Comparison of ENCODE assay signal across 14 mouse cellular contexts in genomic region chr3:65563926-65564624, GRCm38 (mm10). TPM values are rescaled to one million over a fixed set of nuclear protein-coding genes. Genes with fewer than 3 reads are reported as not detected.
DNase-seq lines count a peak whose midpoint lies in the region; ATAC-seq and TF ChIP-seq lines count a peak whose summit lies in the region.
"Had no signal": no experiment of that assay in that cellular context is flagged by ENCODE, and none has a peak within 500 bp of the region (broad histone marks: within the 10 kb centered on the region; RNA-seq: fewer than 3 reads in every experiment).

No protein-coding gene starts in this region.

- H3K4me1 ChIP-seq in forebrain, embryonic 16.5 days (replicated peaks; ENCODE audit: control insufficient read depth, insufficient read depth, low read length): peaks cover 12% of the 10 kb centered on the region
- H3K4me1 ChIP-seq in forebrain, embryonic 13.5 days: peaks cover 3% of the 10 kb centered on the region; the same call in 1 of the 2 replicates
- no peaks in the 10 kb centered on the region for H3K4me1 ChIP-seq in liver, embryonic 12.5 days
- 0 out of 2 replicates have a peak, but pooled peaks cover 8% of the 10 kb centered on the region for H3K4me1 ChIP-seq in neural tube, embryonic 13.5 days (replicated peaks)
- H3K4me1 ChIP-seq: embryonic facial prominence, embryonic 15.5 days had no signal

- no peak overlapping the region for H3K4me2 ChIP-seq in forebrain, embryonic 16.5 days (ENCODE audit: low read length)
- H3K4me2 ChIP-seq in forebrain, embryonic 13.5 days: no peak overlapping the region
- no peak overlapping the region for H3K4me2 ChIP-seq in liver, embryonic 12.5 days
- H3K4me2 ChIP-seq in neural tube, embryonic 13.5 days: no peak overlapping the region
- H3K4me2 ChIP-seq: embryonic facial prominence, embryonic 15.5 days; limb, embryonic 12.5 days had no signal

- WGBS in forebrain, embryonic 16.5 days: 32% methylated on average over 6 of the region's 6 CpGs
- 58% methylated on average over 6 of the region's 6 CpGs for WGBS in forebrain, embryonic 13.5 days
- 58% methylated on average over 6 of the region's 6 CpGs for WGBS in liver, embryonic 12.5 days (ENCODE audit: insufficient replicate concordance)
- 58% methylated on average over 6 of the region's 6 CpGs for WGBS in neural tube, embryonic 13.5 days

- H3K36me3 ChIP-seq in forebrain, embryonic 16.5 days (ENCODE audit: control insufficient read depth, insufficient read depth): no peaks in the 10 kb centered on the region
- H3K36me3 ChIP-seq in forebrain, embryonic 13.5 days (ENCODE audit: poor library complexity, severe bottlenecking): no peaks in the 10 kb centered on the region
- no peaks in the 10 kb centered on the region for H3K36me3 ChIP-seq in liver, embryonic 12.5 days
- H3K36me3 ChIP-seq in neural tube, embryonic 13.5 days: no peaks in the 10 kb centered on the region
- H3K36me3 ChIP-seq: embryonic facial prominence, embryonic 15.5 days; limb, embryonic 12.5 days had no signal

- H3K4me3 ChIP-seq in forebrain, embryonic 16.5 days (replicated peaks; ENCODE audit: low read length): no peak overlapping the region
- no peak overlapping the region for H3K4me3 ChIP-seq in forebrain, embryonic 13.5 days
- no peak overlapping the region for H3K4me3 ChIP-seq in layer of hippocampus, adult 2 months
- no peak overlapping the region for H3K4me3 ChIP-seq in liver, embryonic 12.5 days
- no peak overlapping the region for H3K4me3 ChIP-seq in neural tube, embryonic 13.5 days
- H3K4me3 ChIP-seq: embryonic facial prominence, embryonic 15.5 days; limb, embryonic 12.5 days had no signal

- H3K9me3 ChIP-seq in forebrain, embryonic 16.5 days (ENCODE audit: control insufficient read depth, low read length): no peaks in the 10 kb centered on the region
- no peaks in the 10 kb centered on the region for H3K9me3 ChIP-seq in forebrain, embryonic 13.5 days (replicated peaks)
- H3K9me3 ChIP-seq in liver, embryonic 12.5 days (replicated peaks): no peaks in the 10 kb centered on the region
- no peaks in the 10 kb centered on the region for H3K9me3 ChIP-seq in neural tube, embryonic 13.5 days
- H3K9me3 ChIP-seq: embryonic facial prominence, embryonic 15.5 days; limb, embryonic 12.5 days had no signal

- H3K27me3 ChIP-seq in forebrain, embryonic 16.5 days (replicated peaks; ENCODE audit: control insufficient read depth, insufficient read depth, low read length): no peaks in the 10 kb centered on the region
- H3K27me3 ChIP-seq in forebrain, embryonic 13.5 days: no peaks in the 10 kb centered on the region
- H3K27me3 ChIP-seq in liver, embryonic 12.5 days (replicated peaks): no peaks in the 10 kb centered on the region
- H3K27me3 ChIP-seq in neural tube, embryonic 13.5 days: no peaks in the 10 kb centered on the region
- H3K27me3 ChIP-seq: embryonic facial prominence, embryonic 15.5 days; limb, embryonic 12.5 days had no signal

- H3K9ac ChIP-seq in forebrain, embryonic 16.5 days (replicated peaks; ENCODE audit: low read depth, low read length): no peak overlapping the region
- no peak overlapping the region for H3K9ac ChIP-seq in forebrain, embryonic 13.5 days
- no peak overlapping the region for H3K9ac ChIP-seq in liver, embryonic 12.5 days
- H3K9ac ChIP-seq in neural tube, embryonic 13.5 days: no peak overlapping the region
- H3K9ac ChIP-seq: embryonic facial prominence, embryonic 15.5 days; limb, embryonic 12.5 days had no signal

- TF ChIP-seq CTCF in layer of hippocampus, adult 2 months (conservative IDR thresholded peaks at IDR 0.05): no peak

- ATAC-seq in forebrain, embryonic 16.5 days: peak; percentile 34; the same call in 1 of the 2 replicates
- no peak for ATAC-seq in forebrain, embryonic 13.5 days
- peak; percentile 68 for ATAC-seq in liver, embryonic 12.5 days
- 0 out of 2 replicates have a peak, but pooled peaks have one; percentile 53 for ATAC-seq in neural tube, embryonic 13.5 days (ENCODE audit: low read depth)

- no peak overlapping the region; the same call in 1 of the 2 replicates for H3K27ac ChIP-seq in forebrain, embryonic 16.5 days (ENCODE audit: low read length)
- no peak overlapping the region for H3K27ac ChIP-seq in forebrain, embryonic 13.5 days
- peak overlapping the region; percentile 54; the same call in 1 of the 2 replicates for H3K27ac ChIP-seq in layer of hippocampus, adult 2 months
- H3K27ac ChIP-seq in liver, embryonic 12.5 days: no peak overlapping the region
- H3K27ac ChIP-seq in neural tube, embryonic 13.5 days (replicated peaks): no peak overlapping the region
- H3K27ac ChIP-seq: embryonic facial prominence, embryonic 15.5 days; limb, embryonic 12.5 days had no signal

- DNase-seq in layer of hippocampus, adult 2 months (ENCODE audit: low spot score in 2 of 2): peak in 1 of 2 experiments; percentile 15
- DNase-seq in layer of hippocampus, adult 8-10 months (ENCODE audit: low spot score in 2 of 2): no peak
- DNase-seq in testis, postnatal 14 days (ENCODE audit: low spot score): no peak
- DNase-seq in spleen, postnatal 14 days (ENCODE audit: low spot score in 2 of 2): no peak
- DNase-seq: adrenal gland, postnatal 36 days; cerebellum, adult 18-20 months; gastrocnemius, postnatal 10 days; heart, postnatal 10 days had no signal

RNA-seq across cellular contexts. Expression of gene Tiparp, which starts 35.9 kb away (rescaled TPM):
- 33.9 and 41.4 TPM in 2 replicates for polyA plus RNA-seq in forebrain, embryonic 16.5 days (2015; fragmentation: Nextera tagmentation; extraction: Ambion mirVana)
- polyA plus RNA-seq in forebrain, embryonic 13.5 days (2015; fragmentation: Nextera tagmentation; extraction: Ambion mirVana): 28.1 and 29.1 TPM in 2 replicates
- total RNA-seq in layer of hippocampus, adult 2 months (2021): 10 to 100 TPM; 14.7 to 16.9 TPM
- 10 to 100 TPM; 15.0 to 21.8 (median 15.9) TPM for total RNA-seq in layer of hippocampus, adult 8-10 months (2022)
- polyA plus RNA-seq in liver, embryonic 12.5 days (2016; fragmentation: Nextera tagmentation; extraction: Ambion mirVana): 9.4 and 10.2 TPM in 2 replicates
- 34.1 and 36.8 TPM in 2 replicates for polyA plus RNA-seq in neural tube, embryonic 13.5 days (2015; fragmentation: Nextera tagmentation; extraction: Ambion mirVana)
